Mouse (Mus musculus): ENCODE measurements around the gene Atrnl1.

DNA sequence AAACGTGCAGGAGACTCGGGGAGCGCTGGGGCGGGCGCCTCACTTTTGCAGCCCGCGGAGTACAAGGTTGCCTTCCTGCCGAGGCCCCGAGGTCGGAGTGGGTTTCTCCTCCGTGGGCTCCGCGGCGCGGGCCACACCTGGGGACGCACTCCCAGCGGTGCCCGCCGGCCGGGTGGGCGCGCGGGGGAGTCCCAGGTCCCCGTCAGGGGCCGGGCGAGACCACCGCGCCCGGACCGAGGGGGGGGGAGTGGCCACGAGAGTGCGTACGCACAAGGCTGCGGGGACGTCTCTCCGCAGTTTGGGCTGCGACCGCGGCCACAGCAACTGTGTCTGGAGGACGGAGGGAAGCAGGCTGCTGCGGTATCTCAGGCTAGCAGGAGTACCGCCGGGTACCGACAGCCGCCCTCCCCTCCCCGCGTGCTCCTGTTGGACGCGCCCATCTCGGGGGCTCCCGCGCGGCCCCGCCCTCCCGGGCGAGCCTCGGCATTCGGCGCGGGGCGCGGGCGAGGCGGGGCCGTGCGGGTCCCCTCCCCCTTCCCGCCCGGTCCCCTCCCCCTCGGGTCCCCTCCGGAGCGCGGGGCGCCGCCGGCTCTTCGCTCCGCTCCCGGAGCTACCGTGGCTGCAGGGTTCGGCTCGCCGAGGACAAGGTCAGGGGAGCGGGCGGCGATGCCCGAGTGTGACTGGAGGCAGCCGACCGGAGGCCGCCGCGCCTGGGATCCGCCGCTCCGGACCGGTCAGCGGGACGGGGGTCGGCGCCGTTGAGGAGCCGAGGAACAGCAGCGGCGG lies at the start of gene Atrnl1:
- TF ChIP-seq POLR2A (IDR thresholded peaks at IDR 0.05; ENCODE audit: borderline replicate concordance, low read depth, low read length) (no peak; the same call in 1 of the 2 replicates), CTCF (IDR thresholded peaks at IDR 0.05; ENCODE audit: low read depth, low read length) (no peak)
